Mouse (Mus musculus): ENCODE results near the gene Emilin1.

DNA sequence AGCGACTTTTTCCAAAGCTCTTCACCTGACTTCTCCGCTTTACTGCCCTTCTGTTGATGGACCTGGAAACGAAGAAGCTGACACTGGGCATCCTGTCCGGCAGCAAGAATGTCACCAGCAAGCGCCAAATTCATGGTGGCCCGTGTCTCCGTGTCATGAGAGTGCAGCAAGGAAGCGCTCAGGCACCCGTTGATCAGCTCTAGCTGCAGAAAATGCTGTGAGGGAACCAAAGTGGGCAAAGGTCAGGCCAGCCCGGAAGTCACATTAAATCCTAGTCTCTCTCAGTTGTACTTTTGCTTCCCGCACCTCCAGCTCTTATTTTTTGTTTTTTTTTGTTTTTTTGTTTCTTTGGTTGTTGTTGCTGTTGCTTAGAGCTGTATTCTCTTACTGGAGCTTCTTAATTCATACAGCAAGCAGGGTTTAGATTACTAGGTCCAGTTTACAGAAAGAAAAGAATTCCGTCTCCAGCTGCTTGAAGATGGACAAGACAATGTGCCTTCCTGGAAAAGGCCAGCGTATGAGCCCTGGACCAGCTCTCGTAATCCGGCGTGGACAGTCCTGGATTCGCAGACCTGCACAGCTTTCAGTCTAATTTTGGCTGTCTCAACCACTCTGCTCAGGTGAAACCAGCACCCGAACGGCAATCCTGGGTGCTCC is 46.1 kb downstream of the Emilin1 start:
- TF ChIP-seq FLI1 (IDR thresholded peaks at IDR 0.05; ENCODE audit: low read length) (no peak), GATA1 (IDR thresholded peaks at IDR 0.05; ENCODE audit: borderline replicate concordance, low read length) (no peak)

All from megakaryocyte, embryonic 14.5 days (primary cell).